Mouse (Mus musculus) testis, adult 2 months (tissue): ENCODE data around the gene Nelfb. TPM values are rescaled to one million over a fixed set of nuclear protein-coding genes. Genes with fewer than 3 reads are reported as not detected.

ENCODE experiments used
- H3K27ac ChIP-seq: fragments of 200-500 bp; 2 replicates; pipeline ENCODE4 v1.5.1; 2012; ENCODE audit warnings: low read depth, low read length; ENCODE audit not compliant: control insufficient read depth, insufficient read depth
- H3K27me3 ChIP-seq: fragments of 200-500 bp; 2 replicates; pipeline ENCODE4 v1.6.1; 2012; ENCODE audit warnings: mild to moderate bottlenecking, low read length, moderate library complexity; ENCODE audit not compliant: control insufficient read depth, insufficient read depth
- H3K36me3 ChIP-seq: fragments of 200-500 bp; 2 replicates; pipeline ENCODE4 v1.6.1; 2012; ENCODE audit warnings: mild to moderate bottlenecking, low read length; ENCODE audit not compliant: control insufficient read depth, insufficient read depth
- H3K4me1 ChIP-seq: fragments of 200-500 bp; 2 replicates; pipeline ENCODE4 v1.6.1; 2012; ENCODE audit warnings: low read length; ENCODE audit not compliant: control insufficient read depth, insufficient read depth
- H3K4me3 ChIP-seq: fragments of 200-500 bp; 2 replicates; pipeline ENCODE4 v1.5.1; 2012; ENCODE audit warnings: low read depth, mild to moderate bottlenecking, low read length, moderate library complexity, mixed read lengths; ENCODE audit not compliant: control insufficient read depth
- CTCF ChIP-seq: fragments of 200-500 bp; IDR thresholded peaks from 2 replicates; pipeline ENCODE4 v1.5.1; 2012; ENCODE audit warnings: low read depth, mild to moderate bottlenecking, inconsistent platforms, low read length, moderate library complexity; ENCODE audit not compliant: control insufficient read depth, insufficient read depth, insufficient replicate concordance
- POLR2A ChIP-seq: fragments of 200-500 bp; IDR thresholded peaks from 2 replicates; pipeline ENCODE4 v1.6.1; 2012; ENCODE audit warnings: low read depth, mild to moderate bottlenecking, inconsistent platforms, low read length, moderate library complexity; ENCODE audit not compliant: control insufficient read depth
- polyA plus RNA-seq: library from polyadenylated mRNA; depleted of rRNA; stranded (reverse); fragments of >200 nt; gene quantifications from 2 replicates; pipeline ENCODE4 v1.2.3, GENCODE M21; 2012

The Nelfb gene
- polyA plus RNA-seq, 1 experiment, result 24.9 TPM

GRCm38 (mm10) chr2:25174866-25175689 is 36.2 kb downstream of the Nelfb start:
- Histone ChIP-seq H3K27ac (no peak overlapping the region), H3K36me3 (no peaks in the 10 kb centered on the region), H3K4me3 (no peak overlapping the region), H3K27me3 (no peaks in the 10 kb centered on the region), H3K4me1 (peaks cover 3% of the 10 kb centered on the region)
- TF ChIP-seq CTCF (no peak), POLR2A (no peak)

- no peak for TF ChIP-seq CTCF
- TF ChIP-seq POLR2A, result no peak
- no peak overlapping the region for H3K4me3 ChIP-seq
- H3K36me3 ChIP-seq, result no peaks in the 10 kb centered on the region
- no peak overlapping the region for H3K27ac ChIP-seq
- peaks cover 7% of the 10 kb centered on the region for H3K4me1 ChIP-seq
- H3K27me3 ChIP-seq, result no peaks in the 10 kb centered on the region
These were observed 37.5 kb downstream of the Nelfb start for GRCm38 (mm10) chr2:25173821-25174220.

GRCm38 (mm10) chr2:25172629-25173028 is 38.7 kb downstream of the Nelfb start:
- no peak overlapping the region for H3K4me3 ChIP-seq
- H3K36me3 ChIP-seq, result no peaks in the 10 kb centered on the region
- no peaks in the 10 kb centered on the region for H3K27me3 ChIP-seq
- TF ChIP-seq POLR2A (no peak), CTCF (no peak)
- H3K4me1 ChIP-seq, result peaks cover 14% of the 10 kb centered on the region
- H3K27ac ChIP-seq, result no peak overlapping the region

GRCm38 (mm10) chr2:25171769-25172153 is 39.5 kb downstream of the Nelfb start:
- no peaks in the 10 kb centered on the region for H3K36me3 ChIP-seq
- peaks cover 21% of the 10 kb centered on the region for H3K4me1 ChIP-seq
- no peaks in the 10 kb centered on the region for H3K27me3 ChIP-seq
- no peak overlapping the region for H3K4me3 ChIP-seq
- TF ChIP-seq CTCF, result no peak
- no peak for TF ChIP-seq POLR2A
- no peak overlapping the region for H3K27ac ChIP-seq

- H3K36me3 ChIP-seq, result no peaks in the 10 kb centered on the region
- no peak overlapping the region for H3K4me3 ChIP-seq
- TF ChIP-seq CTCF (no peak), POLR2A (no peak)
- H3K27me3 ChIP-seq, result no peaks in the 10 kb centered on the region
- H3K4me1 ChIP-seq, result peaks cover 21% of the 10 kb centered on the region
- H3K27ac ChIP-seq, result no peak overlapping the region
These were observed 40.1 kb downstream of the Nelfb start for GRCm38 (mm10) chr2:25171101-25171768.

- Histone ChIP-seq H3K4me3 (no peak overlapping the region), H3K36me3 (no peaks in the 10 kb centered on the region), H3K4me1 (peaks cover 21% of the 10 kb centered on the region), H3K27ac (no peak overlapping the region), H3K27me3 (no peaks in the 10 kb centered on the region)
- TF ChIP-seq CTCF (no peak), POLR2A (no peak)
These were observed 40.8 kb downstream of the Nelfb start for GRCm38 (mm10) chr2:25170326-25171100.

- Histone ChIP-seq H3K36me3 (no peaks in the 10 kb centered on the region), H3K27ac (no peak overlapping the region), H3K4me1 (peaks cover 21% of the 10 kb centered on the region), H3K4me3 (no peak overlapping the region), H3K27me3 (no peaks in the 10 kb centered on the region)
- TF ChIP-seq CTCF, result no peak
These were observed 41.5 kb downstream of the Nelfb start for GRCm38 (mm10) chr2:25169778-25170177.
